Mouse (Mus musculus): ENCODE measurements around the gene Cdc5l.

DNA sequence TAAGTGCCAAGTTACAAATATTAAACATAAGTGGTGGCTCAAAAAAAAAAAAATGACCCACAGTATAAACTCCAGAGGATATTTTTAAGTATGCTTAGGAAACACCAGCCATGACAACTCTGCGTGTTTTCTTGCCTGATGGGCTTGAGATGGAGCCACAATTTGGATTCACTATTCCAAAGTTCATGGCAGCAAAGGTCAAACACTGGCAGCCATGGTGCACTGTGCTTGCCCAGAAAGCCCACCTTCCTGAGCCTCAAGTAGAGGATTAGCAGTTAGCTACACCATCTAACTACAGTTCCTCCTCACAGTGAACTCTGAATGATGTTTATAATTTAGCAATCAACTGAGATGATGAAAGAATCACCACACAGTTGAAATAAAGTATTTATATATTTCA is 31.4 kb downstream of the Cdc5l start:
- TF ChIP-seq CTCF (IDR thresholded peaks at IDR 0.05) (no peak), EP300 (IDR thresholded peaks at IDR 0.05) (no peak)

Data from lung, postnatal 0 days (tissue).